Mouse (Mus musculus) testis, adult 2 months (tissue): ENCODE results near the gene Gm21830.

Experiments used
- CTCF ChIP-seq: fragments of 200-500 bp; IDR thresholded peaks from 2 replicates; pipeline ENCODE4 v1.5.1; 2012; ENCODE audit warnings: low read depth, mild to moderate bottlenecking, inconsistent platforms, low read length, moderate library complexity; ENCODE audit not compliant: control insufficient read depth, insufficient read depth, insufficient replicate concordance
- POLR2A ChIP-seq: fragments of 200-500 bp; IDR thresholded peaks from 2 replicates; pipeline ENCODE4 v1.6.1; 2012; ENCODE audit warnings: low read depth, mild to moderate bottlenecking, inconsistent platforms, low read length, moderate library complexity; ENCODE audit not compliant: control insufficient read depth

DNA sequence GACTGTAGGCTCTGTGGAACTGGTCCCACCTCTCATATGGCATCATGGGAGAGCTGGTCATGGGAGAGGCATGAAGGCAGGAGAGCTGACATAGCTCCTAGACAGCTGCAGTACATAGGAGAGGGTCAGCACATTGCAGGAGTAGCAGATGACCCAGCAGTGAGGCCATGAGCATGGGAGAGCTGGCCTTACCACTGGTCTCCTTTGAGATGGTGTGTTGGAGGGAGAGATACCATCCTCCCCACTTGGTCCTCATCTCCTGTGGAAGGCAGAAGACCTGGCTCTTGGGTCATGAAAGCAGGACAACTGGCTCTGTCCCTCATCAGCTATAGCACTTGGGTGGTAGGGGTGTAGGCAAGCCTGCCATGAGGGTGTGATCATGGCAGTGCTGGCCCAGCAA is 7.3 kb downstream of the Gm21830 start:
- TF ChIP-seq CTCF (no peak), POLR2A (no peak)
